Mouse (Mus musculus): ENCODE data around the gene Azi2.

The Azi2 gene

GRCm38 (mm10) chr9:118082575-118083431 lies 42.5 kb downstream of the Azi2 start:
- no peak for DNase-seq (ENCODE audit: extremely low read depth, insufficient read length, low spot score)

GRCm38 (mm10) chr9:118083834-118084233 lies 43.5 kb downstream of the Azi2 start:
- DNase-seq (ENCODE audit: extremely low read depth, insufficient read length, low spot score), result no peak

DNA sequence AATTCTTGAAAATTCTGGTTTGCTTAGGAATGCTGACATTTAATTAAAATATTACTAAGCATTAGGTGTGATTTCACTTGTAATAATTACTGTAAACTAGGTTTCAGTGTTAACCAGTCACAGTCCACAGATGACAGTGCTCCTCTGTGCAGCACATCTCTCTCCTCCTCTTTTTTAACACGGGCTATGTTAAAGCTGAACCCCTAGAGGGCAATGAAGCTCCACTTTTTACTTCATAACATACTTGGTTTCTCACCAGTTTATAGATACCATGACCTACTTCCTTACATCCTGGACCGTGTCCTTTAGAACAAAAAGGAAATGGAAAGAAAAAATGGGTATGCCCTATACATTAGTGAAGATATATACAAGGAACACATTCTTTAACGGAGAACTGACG lies 59.1 kb downstream of the Azi2 start:
- DNase-seq (ENCODE audit: extremely low read depth, insufficient read length, low spot score), result no peak

DNA sequence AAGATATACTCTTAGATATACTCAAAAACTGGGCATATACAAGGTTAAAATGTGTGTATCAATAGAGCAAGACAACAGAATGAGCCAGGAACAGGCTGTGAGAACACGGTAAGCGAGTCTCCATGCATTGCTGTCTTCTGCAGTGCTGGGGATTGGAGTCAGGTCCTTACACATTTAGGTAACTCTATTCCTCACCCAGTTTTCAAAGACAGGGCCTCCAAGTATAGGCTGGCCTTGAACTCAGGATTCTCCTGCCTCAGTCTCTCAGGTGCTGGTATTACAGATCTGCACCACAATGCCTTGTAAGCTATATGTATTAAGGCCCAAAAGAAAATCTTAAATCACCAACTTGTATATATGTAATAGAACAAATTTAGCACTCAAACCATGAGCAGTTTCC lies 60.2 kb downstream of the Azi2 start:
- DNase-seq (ENCODE audit: extremely low read depth, insufficient read length, low spot score), result no peak

GRCm38 (mm10) chr9:118101802-118102201 lies 61.5 kb downstream of the Azi2 start:
- no peak for DNase-seq (ENCODE audit: extremely low read depth, insufficient read length, low spot score)

DNA sequence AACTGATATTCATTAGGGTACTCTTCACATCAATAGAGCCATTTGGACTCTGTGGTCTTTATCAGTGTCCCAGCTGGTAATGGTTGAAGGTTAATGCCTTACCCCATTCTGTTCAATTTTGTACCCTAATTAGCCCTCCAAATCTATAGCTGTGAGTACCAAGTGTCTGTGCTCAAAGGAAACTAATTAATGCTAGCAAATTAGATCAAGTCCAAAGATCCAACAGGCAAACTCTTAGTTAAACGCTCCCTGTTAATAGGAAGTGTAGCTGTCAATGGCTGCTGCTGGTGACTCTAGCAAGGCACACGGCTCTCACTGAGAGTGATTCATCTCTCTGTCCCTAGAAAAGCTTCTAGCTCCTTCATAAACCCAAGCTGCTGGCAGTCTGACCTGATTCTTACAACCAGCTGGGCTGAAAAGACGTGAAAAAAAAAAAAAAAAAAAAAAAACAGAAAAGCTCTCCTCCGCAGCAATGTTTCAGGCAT lies 68.3 kb downstream of the Azi2 start:
- DNase-seq (ENCODE audit: extremely low read depth, insufficient read length, low spot score), result no peak

GRCm38 (mm10) chr9:118109697-118110359 lies 69.5 kb downstream of the Azi2 start:
- no peak for DNase-seq (ENCODE audit: extremely low read depth, insufficient read length, low spot score)

DNA sequence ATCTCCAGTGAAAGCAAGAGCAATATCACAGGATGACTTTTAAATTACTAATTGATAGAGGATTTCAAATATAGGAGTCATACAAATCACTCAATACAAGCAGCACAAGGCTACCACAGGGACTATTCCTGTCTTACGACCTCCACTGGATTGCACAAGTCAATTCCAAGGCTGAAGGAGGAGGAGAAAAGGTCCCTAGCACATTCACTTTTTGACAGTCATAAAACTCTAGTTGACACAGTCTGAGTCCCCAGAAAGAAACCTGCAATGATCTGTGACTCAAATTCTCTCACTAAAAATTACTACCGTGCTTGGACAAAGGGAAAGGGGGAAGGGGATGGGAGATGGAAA lies 70.0 kb downstream of the Azi2 start:
- no peak for DNase-seq (ENCODE audit: extremely low read depth, insufficient read length, low spot score)
